Mouse (Mus musculus) midbrain, embryonic 12.5 days (tissue): ENCODE data around the gene Tomm20. TPM values are rescaled to one million over a fixed set of nuclear protein-coding genes. Genes with fewer than 3 reads are reported as not detected.
"Not testable (repeated sequence)": the region's sequence is repeated elsewhere in the genome, so short reads cannot be mapped to it uniquely, and the experiment has no call there.

ENCODE experiments used
- ATAC-seq: fragments of 200-750 bp; cut with Nextera tagmentation; 2 replicates; pipeline ENCODE4 v1.8.0; 2017; ENCODE audit warnings: low read depth, moderate TSS enrichment, moderate library complexity; ENCODE audit not compliant: low FRiP score
- H3K27ac ChIP-seq: fragments of 300-500 bp; sonication (generic); replicated peaks from 2 replicates; pipeline ENCODE4 v1.5.1; 2016; ENCODE audit warnings: mild to moderate bottlenecking
- H3K27me3 ChIP-seq: fragments of 300-500 bp; sonication (generic); 2 replicates; pipeline ENCODE4 v1.6.1; 2016; ENCODE audit warnings: mild to moderate bottlenecking
- H3K36me3 ChIP-seq: fragments of 300-500 bp; sonication (generic); 2 replicates; pipeline ENCODE4 v1.6.1; 2016
- H3K4me1 ChIP-seq: fragments of 300-500 bp; sonication (generic); 2 replicates; pipeline ENCODE4 v1.6.1; 2016
- H3K4me2 ChIP-seq: fragments of 300-500 bp; sonication (generic); replicated peaks from 2 replicates; pipeline ENCODE4 v1.6.1; 2016; ENCODE audit warnings: mild to moderate bottlenecking, moderate library complexity
- H3K4me3 ChIP-seq: fragments of 300-500 bp; sonication (generic); 2 replicates; pipeline ENCODE4 v1.5.1; 2016; ENCODE audit warnings: mild to moderate bottlenecking
- H3K9ac ChIP-seq: fragments of 300-500 bp; sonication (generic); replicated peaks from 2 replicates; pipeline ENCODE4 v1.6.1; 2016; ENCODE audit warnings: mild to moderate bottlenecking, moderate library complexity
- H3K9me3 ChIP-seq: fragments of 300-500 bp; sonication (generic); 2 replicates; pipeline ENCODE4 v1.6.1; 2016; ENCODE audit warnings: mild to moderate bottlenecking
- WGBS: fragments of 180-500 bp; shearing (Covaris S2); methylation state at CpG from one replicate; pipeline ENCODE4 v1.1.7; 2016; 5-methylcytosine and 5-hydroxymethylcytosine counted together
- polyA plus RNA-seq: library from polyadenylated mRNA; unstranded; fragments of >200 nt; fragmentation: Nextera tagmentation; extraction: Ambion mirVana; gene quantifications from 2 replicates; pipeline ENCODE4 v1.2.1, GENCODE M21; 2016

Tomm20 gene
- polyA plus RNA-seq, 1 experiment from 2014 or later, result 193 TPM

GRCm38 (mm10) chr8:126887639-126888006 lies 58.0 kb downstream of the Tomm20 start:
- H3K9ac ChIP-seq, result no peak overlapping the region
- no peak overlapping the region for H3K27ac ChIP-seq
- H3K4me3 ChIP-seq, result no peak overlapping the region
- peaks cover 14% of the 10 kb centered on the region for H3K4me1 ChIP-seq
- no peak for ATAC-seq
- H3K36me3 ChIP-seq, result no peaks in the 10 kb centered on the region
- H3K27me3 ChIP-seq, result no peaks in the 10 kb centered on the region
- no peak overlapping the region for H3K4me2 ChIP-seq
- no peaks in the 10 kb centered on the region for H3K9me3 ChIP-seq
- 81% methylated on average over 3 of the region's 3 CpGs for WGBS

- H3K4me2 ChIP-seq, result no peak overlapping the region
- no peaks in the 10 kb centered on the region for H3K36me3 ChIP-seq
- peaks cover 14% of the 10 kb centered on the region for H3K4me1 ChIP-seq
- no peak overlapping the region for H3K4me3 ChIP-seq
- 0 out of 2 replicates have a peak overlapping the region, but pooled peaks have one; percentile 2 for H3K27ac ChIP-seq
- H3K9ac ChIP-seq, result no peak overlapping the region
- no peaks in the 10 kb centered on the region for H3K27me3 ChIP-seq
- 67% methylated on average over 8 of the region's 8 CpGs for WGBS
- no peaks in the 10 kb centered on the region for H3K9me3 ChIP-seq
- no peak for ATAC-seq
Measured at GRCm38 (mm10) chr8:126886741-126887638, 58.7 kb downstream of the Tomm20 start.

GRCm38 (mm10) chr8:126885554-126886485 lies 59.8 kb downstream of the Tomm20 start:
- Histone ChIP-seq H3K27me3 (no peaks in the 10 kb centered on the region), H3K4me3 (no peak overlapping the region), H3K9ac (no peak overlapping the region), H3K36me3 (no peaks in the 10 kb centered on the region), H3K4me1 (peaks cover 14% of the 10 kb centered on the region), H3K9me3 (no peaks in the 10 kb centered on the region), H3K4me2 (no peak overlapping the region), H3K27ac (no peak overlapping the region)
- no peak for ATAC-seq
- 80% methylated on average over 13 of the region's 13 CpGs for WGBS

- Histone ChIP-seq H3K9ac (no peak overlapping the region; the same call in 1 of the 2 replicates), H3K4me2 (peak overlapping the region; percentile 11; the same call in 1 of the 2 replicates), H3K9me3 (no peaks in the 10 kb centered on the region), H3K27ac (peak overlapping the region; percentile 54; the same call in 1 of the 2 replicates), H3K4me1 (peaks cover 14% of the 10 kb centered on the region), H3K36me3 (no peaks in the 10 kb centered on the region), H3K27me3 (no peaks in the 10 kb centered on the region), H3K4me3 (no peak overlapping the region)
- 51% methylated on average over 6 of the region's 6 CpGs for WGBS
- peak; percentile 75; the same call in 1 of the 2 replicates for ATAC-seq
Measured at GRCm38 (mm10) chr8:126884202-126884926, 61.3 kb downstream of the Tomm20 start.

GRCm38 (mm10) chr8:126883752-126884151 lies 61.9 kb downstream of the Tomm20 start:
- no peak overlapping the region for H3K9ac ChIP-seq
- H3K36me3 ChIP-seq, result no peaks in the 10 kb centered on the region
- H3K9me3 ChIP-seq, result no peaks in the 10 kb centered on the region
- H3K27me3 ChIP-seq, result no peaks in the 10 kb centered on the region
- no peak overlapping the region for H3K4me3 ChIP-seq
- peaks cover 14% of the 10 kb centered on the region for H3K4me1 ChIP-seq
- WGBS, result 74% methylated on average over 5 of the region's 5 CpGs
- ATAC-seq, result peak; percentile 19; the same call in 1 of the 2 replicates
- H3K27ac ChIP-seq, result peak overlapping the region; percentile 54; the same call in 1 of the 2 replicates
- 0 out of 2 replicates have a peak overlapping the region, but pooled peaks have one; percentile 11 for H3K4me2 ChIP-seq

- not testable (repeated sequence) for ATAC-seq, H3K36me3 ChIP-seq, H3K9ac ChIP-seq, H3K27me3 ChIP-seq, H3K9me3 ChIP-seq, H3K4me3 ChIP-seq, H3K4me2 ChIP-seq, H3K27ac ChIP-seq
- 92% methylated on average over 1 of the region's 1 CpGs for WGBS
- peaks cover 14% of the 10 kb centered on the region for H3K4me1 ChIP-seq
Measured at GRCm38 (mm10) chr8:126882586-126882985, 63.1 kb downstream of the Tomm20 start.

- Histone ChIP-seq H3K27me3 (no peaks in the 10 kb centered on the region), H3K4me3 (no peak overlapping the region), H3K4me2 (no peak overlapping the region), H3K9ac (no peak overlapping the region), H3K4me1 (peaks cover 11% of the 10 kb centered on the region), H3K27ac (no peak overlapping the region), H3K9me3 (no peaks in the 10 kb centered on the region), H3K36me3 (no peaks in the 10 kb centered on the region)
- no peak for ATAC-seq
- 84% methylated on average over 4 of the region's 4 CpGs for WGBS
Measured at GRCm38 (mm10) chr8:126881641-126882140, 64.0 kb downstream of the Tomm20 start.

Other genes with a start within 250 kb of the Tomm20 start
- gene Rbm34, start 25.2 kb upstream of the Tomm20 start, polyA plus RNA-seq, result 32.0 and 32.6 TPM in 2 replicates
- 36.6 and 39.4 TPM in 2 replicates for gene Pard3, start 118.0 kb upstream of the Tomm20 start, polyA plus RNA-seq